Mouse (Mus musculus): Measurements from ENCODE around the gene AC131692.1. TPM values are rescaled to one million over a fixed set of nuclear protein-coding genes. Genes with fewer than 3 reads are reported as not detected.
A peak's percentile ranks its signal among the peaks of the same experiment; 100 is the strongest.

Gene AC131692.1
- polyA plus RNA-seq, 1 experiment from 2014 or later = 0.47 TPM

DNA sequence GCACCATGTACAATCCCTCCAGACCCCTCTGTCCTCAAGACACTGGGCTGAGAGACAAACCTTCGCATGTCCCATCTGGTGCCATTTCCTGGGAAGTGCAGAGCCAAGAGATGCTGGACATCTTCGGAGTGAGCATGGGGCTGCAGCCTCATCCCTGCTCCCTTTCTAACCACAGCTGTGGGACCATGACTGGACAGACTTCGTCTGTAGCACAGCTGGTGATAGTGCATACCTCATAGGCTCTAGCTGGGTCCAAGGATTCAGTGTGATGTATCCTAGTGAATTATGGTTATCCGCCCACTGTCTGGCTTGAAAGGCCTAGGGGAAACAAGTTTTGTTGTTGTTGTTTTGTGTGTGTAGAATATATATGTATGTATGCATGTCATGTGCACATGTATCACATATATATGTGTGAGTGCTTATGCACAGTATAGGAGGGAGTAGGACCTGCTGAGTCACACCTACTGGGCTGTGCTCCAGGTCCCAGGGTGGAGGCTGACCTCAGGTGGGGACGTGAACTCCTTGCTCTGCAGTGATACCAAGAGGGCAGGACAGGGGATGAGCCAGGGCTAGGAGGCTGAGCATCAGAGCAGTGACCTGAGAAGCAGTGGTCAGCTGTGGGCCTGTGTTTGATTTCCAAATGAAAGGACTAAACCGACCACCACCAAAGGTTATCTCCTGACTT lies 8.1 kb downstream of the AC131692.1 start:
- Histone ChIP-seq H3K4me1 (ENCODE audit: control insufficient read depth, insufficient read depth, low read length) (no peaks in the 10 kb centered on the region), H3K36me3 (ENCODE audit: control insufficient read depth, insufficient read depth, low read length) (peaks cover 6% of the 10 kb centered on the region), H3K27ac (ENCODE audit: low read depth, low read length) (no peak overlapping the region), H3K9me3 (ENCODE audit: control insufficient read depth, low read length) (no peaks in the 10 kb centered on the region), H3K4me3 (ENCODE audit: low read length) (no peak overlapping the region), H3K27me3 (ENCODE audit: control insufficient read depth, insufficient read depth, low read length) (no peaks in the 10 kb centered on the region), H3K4me2 (replicated peaks; ENCODE audit: low read depth, low read length) (no peak overlapping the region), H3K9ac (ENCODE audit: low read depth, low read length) (no peak overlapping the region)
- no peak for ATAC-seq (ENCODE audit: low FRiP score, low TSS enrichment)
- 76% methylated on average over 6 of the region's 6 CpGs for WGBS

DNA sequence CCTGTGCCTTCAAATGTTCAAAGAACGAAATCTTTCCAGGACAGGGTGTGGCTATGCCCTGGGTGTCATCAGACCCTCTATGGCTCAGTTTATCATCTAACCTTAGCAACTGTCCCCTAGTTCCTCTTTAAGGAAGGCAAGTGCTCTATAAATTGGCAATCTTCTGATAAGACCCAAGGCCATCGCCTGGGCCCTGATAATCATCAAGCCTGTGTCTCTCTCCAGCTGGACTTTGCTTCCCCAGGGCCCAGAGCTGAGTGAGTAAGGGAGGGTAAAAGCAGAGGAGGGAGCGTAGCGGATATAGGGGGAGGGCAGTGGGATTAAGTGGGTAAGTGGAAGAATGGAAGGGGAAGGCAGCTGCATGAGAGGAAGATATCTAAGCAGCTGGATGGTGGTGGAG lies 10.3 kb downstream of the AC131692.1 start:
- no peaks in the 10 kb centered on the region for H3K27me3 ChIP-seq (ENCODE audit: control insufficient read depth, insufficient read depth, low read length)
- 74% methylated on average over 4 of the region's 4 CpGs for WGBS
- no peak overlapping the region for H3K9ac ChIP-seq (ENCODE audit: low read depth, low read length)
- no peaks in the 10 kb centered on the region for H3K36me3 ChIP-seq (ENCODE audit: control insufficient read depth, insufficient read depth, low read length)
- no peak overlapping the region for H3K4me2 ChIP-seq (replicated peaks; ENCODE audit: low read depth, low read length)
- H3K4me3 ChIP-seq (ENCODE audit: low read length) = no peak overlapping the region
- H3K9me3 ChIP-seq (ENCODE audit: control insufficient read depth, low read length) = no peaks in the 10 kb centered on the region
- ATAC-seq (ENCODE audit: low FRiP score, low TSS enrichment) = no peak
- no peak overlapping the region for H3K27ac ChIP-seq (ENCODE audit: low read depth, low read length)
- H3K4me1 ChIP-seq (ENCODE audit: control insufficient read depth, insufficient read depth, low read length) = no peaks in the 10 kb centered on the region

GRCm38 (mm10) chr19:6105586-6105985 lies 11.4 kb downstream of the AC131692.1 start, which contains the start of gene Naaladl1:
Gene Naaladl1, plus strand, starts transcription at chr19:6105782.
- H3K4me3 ChIP-seq (ENCODE audit: low read length) = no peak within 1 kb of the TSS
- H3K4me2 ChIP-seq (replicated peaks; ENCODE audit: low read depth, low read length) = no peak within 1 kb of the TSS
- 88% methylated on average over 7 of the region's 7 CpGs for WGBS
- no peak for ATAC-seq (ENCODE audit: low FRiP score, low TSS enrichment)
- no peak within 1 kb of the TSS for H3K9ac ChIP-seq (ENCODE audit: low read depth, low read length)
- no peak within 1 kb of the TSS for H3K27ac ChIP-seq (ENCODE audit: low read depth, low read length)
- H3K9me3 ChIP-seq (ENCODE audit: control insufficient read depth, low read length) = no peaks in the 10 kb centered on the region
- no peaks in the 10 kb centered on the region for H3K36me3 ChIP-seq (ENCODE audit: control insufficient read depth, insufficient read depth, low read length)
- H3K27me3 ChIP-seq (ENCODE audit: control insufficient read depth, insufficient read depth, low read length) = no peaks in the 10 kb centered on the region
- H3K4me1 ChIP-seq (ENCODE audit: control insufficient read depth, insufficient read depth, low read length) = no peaks in the 10 kb centered on the region

DNA sequence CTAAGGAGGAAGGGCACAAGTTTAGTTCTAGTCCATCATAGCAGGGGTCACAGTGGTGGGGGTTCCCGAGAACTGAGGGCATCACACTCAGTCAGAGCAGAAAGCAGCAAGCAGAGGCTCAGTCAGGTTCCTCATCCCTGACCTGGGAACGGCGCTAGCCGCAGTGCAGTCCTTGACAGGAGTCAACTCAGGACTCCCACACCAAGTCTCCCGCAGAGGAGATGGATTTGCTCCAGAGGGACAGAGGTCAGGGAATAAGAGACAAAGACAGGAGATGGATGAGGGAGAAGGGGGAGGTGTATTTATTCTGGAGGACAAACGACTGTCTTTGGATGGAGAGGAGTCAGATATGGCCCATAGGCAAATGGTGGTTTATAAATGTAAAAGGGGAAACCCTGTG lies 18.9 kb downstream of the AC131692.1 start:
- WGBS = 25% methylated on average over 6 of the region's 6 CpGs
- Histone ChIP-seq H3K27me3 (ENCODE audit: control insufficient read depth, insufficient read depth, low read length) (no peaks in the 10 kb centered on the region), H3K36me3 (ENCODE audit: control insufficient read depth, insufficient read depth, low read length) (peaks cover 30% of the 10 kb centered on the region), H3K4me2 (replicated peaks; ENCODE audit: low read depth, low read length) (no peak overlapping the region), H3K27ac (ENCODE audit: low read depth, low read length) (no peak overlapping the region), H3K9ac (ENCODE audit: low read depth, low read length) (no peak overlapping the region), H3K9me3 (ENCODE audit: control insufficient read depth, low read length) (no peaks in the 10 kb centered on the region), H3K4me3 (ENCODE audit: low read length) (no peak overlapping the region), H3K4me1 (ENCODE audit: control insufficient read depth, insufficient read depth, low read length) (peaks cover 6% of the 10 kb centered on the region; the same call in 1 of the 2 replicates)
- ATAC-seq (ENCODE audit: low FRiP score, low TSS enrichment) = no peak

DNA sequence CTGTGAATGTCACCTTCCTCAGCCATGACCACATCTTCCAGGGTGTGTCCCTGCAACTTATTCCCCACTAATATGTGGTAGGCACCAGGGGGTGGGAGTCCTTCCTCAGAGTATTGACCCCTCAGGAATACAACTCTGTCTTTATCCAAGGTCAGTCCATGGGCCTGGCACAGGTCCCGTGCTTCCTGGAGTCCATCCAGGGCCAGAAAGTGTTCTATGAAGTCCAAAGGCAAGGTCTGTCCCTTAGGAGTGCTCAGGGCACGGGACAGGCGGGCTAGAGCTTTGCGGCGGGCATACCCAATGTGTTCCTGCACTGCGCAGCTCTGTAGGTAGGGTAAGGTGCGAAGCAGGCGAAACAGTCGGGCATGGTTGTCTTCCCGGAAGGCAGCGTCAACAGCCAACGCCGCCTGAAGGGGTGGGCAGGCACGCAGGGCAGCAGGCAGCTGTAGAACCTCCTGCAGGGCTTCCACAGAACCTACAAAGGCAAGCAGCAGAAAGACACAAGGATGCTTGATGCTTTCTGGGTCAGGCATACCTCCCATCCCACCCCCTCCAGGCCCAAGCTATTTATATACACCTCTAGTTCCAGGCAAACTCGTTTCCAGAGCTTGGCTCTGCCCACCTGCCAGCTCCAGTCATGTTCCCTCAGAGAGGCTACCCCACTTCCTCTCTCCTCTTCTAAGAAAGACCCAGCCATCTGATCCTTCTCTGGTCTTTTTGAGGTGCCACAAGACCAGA lies 22.1 kb downstream of the AC131692.1 start:
- 92% methylated on average over 15 of the region's 15 CpGs for WGBS
- Histone ChIP-seq H3K4me1 (ENCODE audit: control insufficient read depth, insufficient read depth, low read length) (peaks cover 13% of the 10 kb centered on the region; the same call in 1 of the 2 replicates), H3K9ac (ENCODE audit: low read depth, low read length) (no peak overlapping the region), H3K36me3 (ENCODE audit: control insufficient read depth, insufficient read depth, low read length) (peaks cover 30% of the 10 kb centered on the region), H3K27ac (ENCODE audit: low read depth, low read length) (no peak overlapping the region), H3K27me3 (ENCODE audit: control insufficient read depth, insufficient read depth, low read length) (no peaks in the 10 kb centered on the region), H3K4me3 (ENCODE audit: low read length) (no peak overlapping the region; the same call in 1 of the 2 replicates), H3K9me3 (ENCODE audit: control insufficient read depth, low read length) (no peaks in the 10 kb centered on the region), H3K4me2 (replicated peaks; ENCODE audit: low read depth, low read length) (peak overlapping the region; percentile 86; the same call in 1 of the 2 replicates)
- ATAC-seq (ENCODE audit: low FRiP score, low TSS enrichment) = no peak

GRCm38 (mm10) chr19:6117346-6117985 lies 23.2 kb downstream of the AC131692.1 start:
- H3K27me3 ChIP-seq (ENCODE audit: control insufficient read depth, insufficient read depth, low read length) = no peaks in the 10 kb centered on the region
- H3K4me3 ChIP-seq (ENCODE audit: low read length) = peak overlapping the region; percentile 55
- H3K27ac ChIP-seq (ENCODE audit: low read depth, low read length) = peak overlapping the region; percentile 97
- WGBS = 6% methylated on average over 32 of the region's 32 CpGs
- peaks cover 25% of the 10 kb centered on the region for H3K36me3 ChIP-seq (ENCODE audit: control insufficient read depth, insufficient read depth, low read length)
- H3K9ac ChIP-seq (ENCODE audit: low read depth, low read length) = peak overlapping the region; percentile 80
- ATAC-seq (ENCODE audit: low FRiP score, low TSS enrichment) = no peak; the same call in 1 of the 2 replicates
- peaks cover 16% of the 10 kb centered on the region; the same call in 1 of the 2 replicates for H3K4me1 ChIP-seq (ENCODE audit: control insufficient read depth, insufficient read depth, low read length)
- H3K4me2 ChIP-seq (replicated peaks; ENCODE audit: low read depth, low read length) = peak overlapping the region; percentile 86
- no peaks in the 10 kb centered on the region for H3K9me3 ChIP-seq (ENCODE audit: control insufficient read depth, low read length)

GRCm38 (mm10) chr19:6117986-6118676 lies 23.9 kb downstream of the AC131692.1 start, which contains the start of gene Sac3d1:
Gene Sac3d1, minus strand, starts transcription at chr19:6118650.
- H3K4me2 ChIP-seq (replicated peaks; ENCODE audit: low read depth, low read length) = peak within 1 kb of the TSS; percentile 86
- H3K36me3 ChIP-seq (ENCODE audit: control insufficient read depth, insufficient read depth, low read length) = peaks cover 25% of the 10 kb centered on the region
- H3K4me3 ChIP-seq (ENCODE audit: low read length) = peak within 1 kb of the TSS; percentile 55
- under 1% methylated on average over 77 of the region's 77 CpGs for WGBS
- H3K9ac ChIP-seq (ENCODE audit: low read depth, low read length) = peak within 1 kb of the TSS; percentile 80
- peak; percentile 86 for ATAC-seq (ENCODE audit: low FRiP score, low TSS enrichment)
- H3K27me3 ChIP-seq (ENCODE audit: control insufficient read depth, insufficient read depth, low read length) = no peaks in the 10 kb centered on the region
- peaks cover 16% of the 10 kb centered on the region; the same call in 1 of the 2 replicates for H3K4me1 ChIP-seq (ENCODE audit: control insufficient read depth, insufficient read depth, low read length)
- H3K27ac ChIP-seq (ENCODE audit: low read depth, low read length) = peak within 1 kb of the TSS; percentile 97
- no peaks in the 10 kb centered on the region for H3K9me3 ChIP-seq (ENCODE audit: control insufficient read depth, low read length)

- peaks cover 16% of the 10 kb centered on the region; the same call in 1 of the 2 replicates for H3K4me1 ChIP-seq (ENCODE audit: control insufficient read depth, insufficient read depth, low read length)
- H3K27ac ChIP-seq (ENCODE audit: low read depth, low read length) = peak overlapping the region; percentile 97
- peaks cover 25% of the 10 kb centered on the region for H3K36me3 ChIP-seq (ENCODE audit: control insufficient read depth, insufficient read depth, low read length)
- H3K9ac ChIP-seq (ENCODE audit: low read depth, low read length) = peak overlapping the region; percentile 80
- H3K9me3 ChIP-seq (ENCODE audit: control insufficient read depth, low read length) = no peaks in the 10 kb centered on the region
- H3K27me3 ChIP-seq (ENCODE audit: control insufficient read depth, insufficient read depth, low read length) = no peaks in the 10 kb centered on the region
- peak overlapping the region; percentile 55 for H3K4me3 ChIP-seq (ENCODE audit: low read length)
- peak; percentile 9 for ATAC-seq (ENCODE audit: low FRiP score, low TSS enrichment)
- peak overlapping the region; percentile 86 for H3K4me2 ChIP-seq (replicated peaks; ENCODE audit: low read depth, low read length)
- 2% methylated on average over 8 of the region's 8 CpGs for WGBS
These were observed 24.5 kb downstream of the AC131692.1 start for GRCm38 (mm10) chr19:6118677-6119185.

Data from kidney, embryonic 14.5 days (tissue).